Mouse (Mus musculus) heart, adult 9 months (tissue): ENCODE measurements at regions not wholly inside any gene's neighbourhood (a gene's known extent, or its start where the extent isn't known, plus 50 kb on each side); places are given as distances from the start of the nearest gene placed in this dataset.
"Not testable (repeated sequence)": the region's sequence is repeated elsewhere in the genome, so short reads cannot be mapped to it uniquely, and the experiment has no call there.

Source experiments
- DNase-seq, 2 experiments: peaks; one replicate each; pipeline ENCODE4 v3.0.0; 2022; ENCODE audit warnings: low spot score in 2 of 2

DNA sequence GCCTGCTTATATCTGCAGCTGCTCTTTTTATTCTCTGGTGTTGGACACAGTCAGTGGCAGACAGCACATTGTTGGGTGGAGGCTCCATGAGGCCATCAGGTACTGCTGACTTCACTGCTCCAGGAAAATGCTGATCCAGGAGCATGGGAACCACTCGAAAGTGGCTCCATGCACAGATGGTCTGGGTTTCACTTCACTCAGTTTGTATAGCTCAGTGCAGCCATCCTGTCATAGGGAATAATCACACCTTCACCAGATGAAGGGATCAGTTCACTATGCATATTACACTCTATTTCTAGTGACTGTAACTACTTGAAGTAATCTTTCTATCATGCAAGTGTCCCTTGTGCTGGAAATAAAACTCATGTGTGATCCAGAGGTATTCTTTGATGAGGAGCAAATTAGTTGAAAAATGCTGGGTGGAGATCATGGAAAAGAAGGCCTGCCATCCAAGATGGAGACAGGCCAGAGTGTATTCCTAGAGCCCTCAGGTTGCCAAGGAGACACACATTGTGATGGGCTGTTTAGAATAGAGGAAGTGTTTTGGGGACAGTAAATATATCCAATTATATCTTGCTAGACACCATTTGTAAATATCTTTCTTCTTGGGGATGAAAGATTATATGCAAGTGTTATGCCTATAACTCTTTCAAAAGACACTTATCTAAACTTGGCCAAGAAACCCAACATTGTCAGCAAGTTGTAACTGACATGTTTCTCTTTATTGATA, 103.7 kb upstream of the Arhgap42 start:
- DNase-seq, result no peak

GRCm38 (mm10) chr9:9318624-9319023, 79.7 kb upstream of the Arhgap42 start:
- no peak for DNase-seq

DNA sequence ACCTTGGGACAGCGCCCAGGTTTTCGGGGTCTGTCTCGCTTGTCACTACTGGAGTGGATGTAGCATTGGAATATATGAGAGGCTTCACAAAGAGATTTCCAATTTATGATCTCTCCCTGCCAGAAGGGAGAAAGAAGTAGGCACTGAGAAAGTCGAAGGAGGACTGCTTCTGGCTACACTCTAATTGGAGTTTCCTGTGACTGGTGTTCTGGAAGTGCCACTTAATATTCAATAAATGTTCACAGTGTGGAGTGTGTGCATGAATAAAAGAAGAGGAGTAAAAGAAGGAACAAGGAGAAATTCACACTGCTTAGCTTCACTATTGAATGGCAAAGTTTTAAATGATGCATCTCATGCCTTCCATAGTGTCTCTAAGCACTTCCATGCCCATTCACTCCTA, 77.1 kb upstream of the Arhgap42 start:
- no peak for DNase-seq

GRCm38 (mm10) chr9:9312274-9312673, 73.4 kb upstream of the Arhgap42 start:
- DNase-seq, result no peak

GRCm38 (mm10) chr9:9311627-9312265, 72.8 kb upstream of the Arhgap42 start:
- no peak for DNase-seq

DNA sequence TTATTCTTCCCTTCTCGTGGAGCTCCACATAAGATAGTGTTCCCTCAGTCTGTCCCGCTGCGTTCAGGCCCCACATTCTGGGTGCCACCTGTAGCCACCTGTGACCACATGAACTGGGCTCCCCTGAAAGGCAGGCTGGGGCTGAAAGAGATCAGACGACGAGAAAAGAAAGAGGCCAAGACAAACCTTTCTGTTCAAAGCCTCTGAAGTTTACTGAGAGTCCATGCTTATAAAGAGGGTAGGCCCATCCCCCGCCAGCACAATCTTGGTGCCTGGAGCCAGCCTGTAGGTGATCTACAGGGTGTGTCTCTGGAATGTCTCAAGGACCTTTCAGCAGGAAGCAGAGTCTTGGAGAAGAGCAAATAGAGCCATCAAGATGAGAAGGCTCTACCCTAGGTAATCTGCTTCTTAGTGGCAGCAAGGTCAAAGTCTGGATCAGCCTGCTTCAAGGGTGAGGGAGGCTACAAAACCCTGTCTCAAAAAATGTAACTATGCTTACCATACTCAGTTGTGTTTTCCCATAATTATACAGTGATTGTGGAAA, 72.2 kb upstream of the Arhgap42 start:
- DNase-seq, result not testable (repeated sequence)

DNA sequence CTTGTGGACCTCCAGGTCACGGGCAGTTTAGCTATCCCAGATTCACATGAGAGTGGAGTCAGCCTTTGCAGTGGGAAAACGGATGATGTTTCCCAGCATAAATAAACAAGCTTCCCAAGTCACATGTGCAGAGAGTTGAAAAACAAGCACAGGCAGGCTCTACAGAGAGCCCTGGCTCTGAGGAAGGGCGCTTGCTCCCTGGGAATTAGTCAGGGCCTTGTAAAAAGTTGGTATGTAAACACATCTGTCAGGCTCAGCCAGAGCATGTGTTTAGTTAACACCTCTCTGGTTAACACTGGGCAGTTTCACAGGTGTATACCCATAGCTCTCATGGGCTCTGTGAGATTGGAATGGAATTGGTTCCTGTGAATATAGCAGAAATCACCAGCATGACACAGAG, 51.9 kb upstream of the Arhgap42 start:
- DNase-seq, result no peak

DNA sequence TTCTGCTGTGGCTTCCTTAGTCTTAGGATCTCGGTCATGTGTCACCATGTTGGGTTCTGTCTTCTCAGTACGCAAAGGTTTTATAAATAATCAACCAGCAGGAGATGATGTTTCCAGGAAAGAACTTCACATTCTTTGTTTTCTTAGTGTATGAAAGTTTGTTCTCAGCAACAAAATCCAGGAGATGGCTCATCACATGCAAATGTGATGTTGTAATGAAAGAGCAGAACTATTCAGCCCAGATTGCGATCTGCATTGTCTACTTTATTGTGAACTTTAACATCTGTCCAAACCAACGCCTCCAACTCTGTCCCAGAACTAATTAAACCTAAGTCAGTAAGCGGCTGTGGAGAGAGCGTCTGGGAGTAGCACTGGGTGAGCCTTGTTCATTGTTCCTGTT, 50.7 kb upstream of the Arhgap42 start:
- DNase-seq, result no peak
